Mouse (Mus musculus) cortical plate, adult 2 months (tissue): ENCODE measurements around the gene 9130230L23Rik. TPM values are rescaled to one million over a fixed set of nuclear protein-coding genes. Genes with fewer than 3 reads are reported as not detected.
"Not testable (repeated sequence)": the region's sequence is repeated elsewhere in the genome, so short reads cannot be mapped to it uniquely, and the experiment has no call there.

Experiments
- H3K27ac ChIP-seq: fragments of 200-500 bp; 2 replicates; pipeline ENCODE4 v1.5.1; 2012; ENCODE audit warnings: low read length, control low read depth, inconsistent platforms; ENCODE audit not compliant: insufficient read depth
- H3K4me1 ChIP-seq: fragments of 200-500 bp; 2 replicates; pipeline ENCODE4 v1.6.1; 2011; ENCODE audit warnings: low read length; ENCODE audit not compliant: control insufficient read depth, insufficient read depth
- H3K4me3 ChIP-seq: fragments of 200-500 bp; 2 replicates; pipeline ENCODE4 v1.5.1; 2011; ENCODE audit warnings: mild to moderate bottlenecking, low read length, control low read depth; ENCODE audit not compliant: insufficient read depth
- CTCF ChIP-seq: fragments of 200-500 bp; IDR thresholded peaks from 2 replicates; pipeline ENCODE4 v1.5.1; 2011; ENCODE audit warnings: mild to moderate bottlenecking, control low read depth, low read length; ENCODE audit not compliant: insufficient read depth; ENCODE audit errors: extremely low read depth
- POLR2A ChIP-seq: fragments of 200-500 bp; IDR thresholded peaks from 2 replicates; pipeline ENCODE4 v1.6.1; 2011; ENCODE audit warnings: mild to moderate bottlenecking, low read length, control low read depth; ENCODE audit not compliant: insufficient read depth; ENCODE audit errors: extremely low read depth
- polyA plus RNA-seq: library from polyadenylated mRNA; depleted of rRNA; stranded (reverse); fragments of >200 nt; gene quantifications from 2 replicates; pipeline ENCODE4 v1.2.3, GENCODE M21; 2012

Gene 9130230L23Rik
- polyA plus RNA-seq, 1 experiment: 0.06 TPM

DNA sequence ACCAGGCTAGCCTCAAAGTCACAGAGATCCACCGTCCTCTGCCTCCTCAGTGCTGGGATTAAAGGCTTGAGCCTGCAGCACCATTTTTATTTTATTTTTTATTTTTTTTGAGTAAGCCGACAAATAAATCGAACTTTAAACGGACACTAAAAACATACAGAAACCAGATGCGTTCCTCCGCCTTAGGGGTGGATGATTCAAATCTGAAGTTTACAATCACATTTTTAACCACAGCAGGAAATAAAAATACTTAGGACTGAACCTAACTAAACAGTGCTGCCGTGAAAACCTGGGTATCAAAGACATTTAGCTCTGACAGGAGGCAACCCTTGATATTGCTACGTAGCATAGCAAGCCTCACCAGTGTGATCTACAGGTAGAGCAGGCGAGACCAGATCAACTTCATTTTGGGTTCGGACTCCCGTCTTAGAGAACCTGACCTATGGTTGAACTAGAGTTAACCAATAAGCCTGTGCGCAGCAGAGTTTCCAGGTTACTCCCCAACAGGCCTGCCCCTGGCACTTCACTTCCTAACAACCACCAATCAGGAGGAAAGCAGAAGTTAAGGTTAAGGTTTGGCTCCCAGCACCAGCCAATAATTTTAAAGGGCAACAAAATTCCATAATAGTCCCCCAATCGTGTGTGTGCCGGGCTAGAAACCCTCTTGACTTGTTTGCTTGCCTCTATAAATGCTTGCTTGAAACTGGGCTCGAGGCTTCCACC is 4.3 kb upstream of the 9130230L23Rik start:
- Histone ChIP-seq H3K4me3 (no peak overlapping the region), H3K27ac (no peak overlapping the region), H3K4me1 (no peaks in the 10 kb centered on the region)
- TF ChIP-seq CTCF: no peak
- TF ChIP-seq POLR2A: no peak

DNA sequence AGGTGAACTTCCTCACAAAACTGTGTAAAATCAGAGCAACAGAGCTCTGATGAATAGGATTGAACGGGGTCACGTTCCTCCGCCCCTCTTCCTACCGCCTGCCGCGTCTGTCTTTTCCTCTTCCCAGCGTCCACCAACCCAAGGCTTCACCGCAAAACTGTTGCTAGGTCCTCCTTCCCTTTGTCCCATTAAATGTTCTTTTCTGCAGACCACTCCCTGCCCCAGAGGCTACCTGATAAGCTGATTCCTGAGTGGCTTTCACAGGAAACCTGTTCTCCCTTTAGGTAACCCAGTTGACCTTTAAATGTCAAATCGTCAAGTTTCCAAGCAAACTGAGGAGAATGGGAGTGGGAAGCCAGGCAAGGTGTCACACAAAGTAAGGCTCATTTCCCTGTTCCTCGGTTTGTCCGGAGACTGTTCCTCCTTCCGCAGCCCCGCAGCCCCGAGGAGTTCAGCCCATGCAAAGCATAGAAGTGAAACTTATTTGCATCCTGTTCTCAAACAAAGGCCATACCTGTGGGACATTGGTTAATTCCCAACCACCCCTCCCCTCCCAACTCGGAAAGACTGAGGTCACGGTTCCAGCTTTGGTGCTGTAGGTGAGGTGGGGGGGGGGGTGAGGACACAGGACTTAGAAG is 1.1 kb upstream of the 9130230L23Rik start:
- H3K4me3 ChIP-seq: no peak overlapping the region
- no peak overlapping the region for H3K27ac ChIP-seq
- no peak for TF ChIP-seq POLR2A
- no peaks in the 10 kb centered on the region for H3K4me1 ChIP-seq

DNA sequence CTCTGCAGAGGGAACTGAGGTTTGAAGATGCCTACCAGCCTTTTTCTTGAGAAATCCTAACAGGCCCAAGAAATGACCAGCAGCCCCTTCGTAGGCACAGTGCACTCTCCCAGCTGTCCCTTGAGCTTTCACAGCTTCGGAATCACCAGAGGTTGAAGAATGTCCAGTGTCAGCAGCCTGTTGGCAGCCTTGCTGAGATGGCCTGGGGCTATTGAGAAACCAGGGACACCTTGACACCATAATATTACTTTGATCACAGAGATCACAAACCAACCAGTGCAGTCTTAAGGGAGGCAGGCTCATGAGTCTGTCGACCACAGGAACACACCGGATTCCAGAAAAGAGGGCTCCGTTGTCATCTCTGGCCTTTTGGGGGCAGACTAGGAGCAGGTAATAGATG is 2.9 kb downstream of the 9130230L23Rik start:
- TF ChIP-seq POLR2A: no peak
- TF ChIP-seq CTCF: no peak
- Histone ChIP-seq H3K27ac (no peak overlapping the region), H3K4me3 (no peak overlapping the region), H3K4me1 (no peaks in the 10 kb centered on the region)

DNA sequence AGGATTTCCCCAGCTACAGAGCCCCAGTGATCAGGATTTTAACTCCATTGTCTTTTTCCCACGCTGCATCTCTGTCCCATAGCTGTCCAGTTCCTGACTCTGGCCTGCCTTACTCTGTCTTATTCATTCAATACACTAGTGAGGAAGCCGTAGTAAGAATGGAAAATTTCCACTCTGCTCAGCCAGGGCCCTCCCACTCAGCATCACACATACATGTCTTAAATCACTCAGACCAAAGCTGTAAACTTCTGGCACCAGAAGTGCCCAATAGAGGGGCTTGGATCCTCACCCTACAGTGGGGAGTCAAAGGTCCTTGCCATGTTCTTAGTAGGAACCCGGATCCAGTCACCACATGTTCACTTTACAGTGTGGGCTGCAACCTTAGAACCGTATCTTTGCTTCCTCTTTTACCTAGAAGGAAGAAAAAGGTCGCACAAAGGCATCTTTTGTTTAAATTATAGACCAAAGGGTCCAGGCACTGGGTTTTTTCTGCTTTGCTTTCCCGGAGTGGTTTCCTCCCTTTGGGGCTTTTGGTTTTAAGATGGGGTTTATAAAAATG is 3.4 kb downstream of the 9130230L23Rik start:
- Histone ChIP-seq H3K27ac (no peak overlapping the region), H3K4me1 (no peaks in the 10 kb centered on the region), H3K4me3 (no peak overlapping the region)
- TF ChIP-seq CTCF (no peak), POLR2A (no peak)

DNA sequence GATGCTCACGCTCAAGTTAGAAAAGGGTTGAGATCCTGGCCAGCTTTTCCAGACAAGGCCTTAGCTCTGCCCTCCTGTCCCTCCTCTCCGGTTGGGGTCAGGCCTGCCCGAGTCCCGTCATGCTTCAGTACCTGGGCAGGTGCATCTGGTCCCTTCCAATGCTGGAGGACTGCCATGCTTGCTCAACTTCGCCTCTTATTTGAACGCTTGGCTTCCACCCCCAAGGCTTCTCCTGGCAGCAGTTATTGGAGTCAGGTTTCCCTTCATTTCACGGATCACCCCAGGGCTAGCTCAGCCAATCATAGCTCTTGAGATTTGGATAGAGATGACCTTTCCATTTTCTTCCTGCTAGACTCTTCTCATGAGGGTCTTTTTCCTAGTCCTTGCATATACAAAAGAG is 4.0 kb downstream of the 9130230L23Rik start:
- TF ChIP-seq POLR2A: no peak
- TF ChIP-seq CTCF: no peak
- no peak overlapping the region for H3K27ac ChIP-seq
- H3K4me1 ChIP-seq: no peaks in the 10 kb centered on the region
- H3K4me3 ChIP-seq: no peak overlapping the region

DNA sequence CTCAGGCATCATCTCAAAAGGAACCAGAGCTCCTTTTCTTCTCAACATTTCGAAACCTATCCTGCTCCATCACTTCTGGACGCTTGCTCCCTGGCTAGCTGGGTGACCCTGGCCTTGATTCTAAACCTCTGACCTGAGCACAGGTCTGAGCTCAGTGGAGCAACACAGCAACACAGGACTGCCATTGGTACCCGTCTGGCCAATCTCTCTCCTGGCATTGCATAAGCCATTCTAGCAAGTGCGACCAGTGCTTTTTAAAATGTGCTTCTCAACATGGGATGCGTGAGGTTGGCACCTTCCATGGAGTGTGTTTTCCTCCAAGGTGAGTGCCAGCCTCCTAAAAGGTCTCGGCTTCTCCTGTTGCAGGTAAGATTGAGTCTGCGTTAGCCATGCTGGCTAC is 5.0 kb downstream of the 9130230L23Rik start:
- no peak overlapping the region for H3K27ac ChIP-seq
- no peak overlapping the region for H3K4me3 ChIP-seq
- no peak for TF ChIP-seq CTCF
- TF ChIP-seq POLR2A: no peak
- no peaks in the 10 kb centered on the region for H3K4me1 ChIP-seq

DNA sequence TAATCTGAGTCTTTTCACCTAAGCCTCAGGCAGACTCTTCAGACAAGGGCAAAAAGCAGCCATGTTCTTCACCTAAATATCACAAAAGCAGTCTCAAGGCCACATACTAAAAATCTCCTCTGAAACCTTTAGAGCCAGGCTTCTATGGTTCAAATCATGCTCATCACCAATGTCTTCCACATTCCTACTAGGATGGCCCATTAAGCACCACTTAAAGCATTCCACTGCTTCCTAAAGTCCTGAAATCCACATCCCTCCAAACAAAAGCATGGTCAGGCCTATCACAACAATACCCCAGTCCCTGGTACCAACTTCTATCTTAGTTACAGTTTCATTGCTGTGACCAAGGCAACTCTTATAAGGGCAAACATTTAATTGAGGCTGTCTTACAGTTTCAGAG is 6.3 kb downstream of the 9130230L23Rik start:
- TF ChIP-seq POLR2A (no peak), CTCF (no peak)
- Histone ChIP-seq H3K4me3 (no peak overlapping the region), H3K27ac (no peak overlapping the region), H3K4me1 (no peaks in the 10 kb centered on the region)

DNA sequence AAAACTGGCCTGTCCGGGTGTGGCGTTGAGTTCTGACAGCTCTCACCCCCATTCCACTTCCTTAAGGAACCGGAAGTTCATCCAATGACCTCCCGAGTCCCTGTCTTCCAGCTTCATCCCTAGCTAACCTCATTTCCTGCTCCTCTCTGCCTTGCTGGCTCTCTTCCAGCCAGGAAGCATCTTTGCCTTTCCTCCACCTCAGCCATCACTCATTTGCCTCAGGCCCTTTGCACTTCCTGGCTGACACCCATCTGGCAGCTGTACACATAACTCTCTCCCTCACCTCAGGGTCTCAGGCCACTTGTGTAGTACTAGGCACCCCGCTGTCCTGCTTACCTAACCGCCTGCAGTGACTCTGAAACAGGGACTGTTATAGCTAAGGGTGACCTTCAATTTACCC is 9.4 kb downstream of the 9130230L23Rik start:
- Histone ChIP-seq H3K4me3 (no peak overlapping the region), H3K27ac (no peak overlapping the region), H3K4me1 (no peaks in the 10 kb centered on the region)
- no peak for TF ChIP-seq POLR2A
- no peak for TF ChIP-seq CTCF

DNA sequence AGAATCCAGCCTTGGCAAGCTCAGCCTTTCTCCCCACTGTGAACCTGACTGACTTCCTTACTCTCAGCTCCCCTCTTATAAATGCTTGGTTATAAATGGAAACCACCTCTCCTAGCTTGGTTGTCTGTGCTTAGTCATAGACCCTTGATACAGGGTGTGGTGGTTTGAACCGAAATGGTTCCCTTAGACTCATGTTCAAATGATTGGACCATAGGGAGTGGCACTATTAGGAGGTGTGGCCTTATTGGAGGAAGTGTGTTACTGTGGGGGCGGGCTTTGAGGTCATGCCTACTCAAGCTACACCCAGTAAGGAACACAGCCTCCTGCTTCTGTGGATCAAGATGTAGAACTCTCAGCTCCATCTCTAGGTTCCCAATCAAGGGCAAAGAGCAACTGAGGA is 12.9 kb downstream of the 9130230L23Rik start:
- Histone ChIP-seq H3K4me3 (no peak overlapping the region), H3K4me1 (no peaks in the 10 kb centered on the region), H3K27ac (no peak overlapping the region)
- no peak for TF ChIP-seq CTCF

DNA sequence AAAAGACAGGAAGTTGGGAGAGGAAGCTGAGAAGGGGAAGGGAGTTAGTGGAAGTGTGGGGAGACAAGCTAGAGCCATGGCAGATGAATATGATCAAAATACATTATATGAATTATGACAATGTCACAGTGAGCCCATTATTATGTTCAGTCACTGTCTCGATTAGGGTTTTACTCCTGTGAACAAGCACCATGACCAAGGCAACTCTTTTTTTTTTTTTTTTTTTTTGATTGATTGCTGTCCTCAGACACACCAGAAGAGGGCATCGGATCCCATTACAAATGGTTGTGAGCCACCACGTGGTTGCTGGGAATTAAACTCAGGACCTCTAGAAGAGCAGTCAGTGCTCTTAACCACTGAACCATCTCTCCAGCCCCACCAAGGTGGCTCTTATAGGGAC is 17.1 kb downstream of the 9130230L23Rik start:
- not testable (repeated sequence) for H3K27ac ChIP-seq, H3K4me3 ChIP-seq, H3K4me1 ChIP-seq
